Mouse (Mus musculus) liver, postnatal 0 days (tissue): ENCODE results near the gene Crhr2.

ENCODE experiments used
- CTCF ChIP-seq: sonication (generic); IDR thresholded peaks from 2 replicates; pipeline ENCODE4 v1.5.1; 2016; ENCODE audit warnings: antibody characterized with exemption, low read depth
- EP300 ChIP-seq: IDR thresholded peaks from 2 replicates; pipeline ENCODE4 v1.6.1; 2016; ENCODE audit warnings: antibody characterized with exemption, low read depth, mild to moderate bottlenecking

- TF ChIP-seq CTCF: no peak
- TF ChIP-seq EP300: no peak
Observed at GRCm38 (mm10) chr6:55044542-55044941, 88.3 kb downstream of the Crhr2 start.
